Mouse (Mus musculus) ovary, postnatal 36 days (tissue): ENCODE data around the gene Gm11084.

Experiments used
- DNase-seq: peaks from one replicate; pipeline ENCODE4 v3.0.0; 2022; ENCODE audit warnings: low spot score, mixed read lengths

Gene Gm11084

DNA sequence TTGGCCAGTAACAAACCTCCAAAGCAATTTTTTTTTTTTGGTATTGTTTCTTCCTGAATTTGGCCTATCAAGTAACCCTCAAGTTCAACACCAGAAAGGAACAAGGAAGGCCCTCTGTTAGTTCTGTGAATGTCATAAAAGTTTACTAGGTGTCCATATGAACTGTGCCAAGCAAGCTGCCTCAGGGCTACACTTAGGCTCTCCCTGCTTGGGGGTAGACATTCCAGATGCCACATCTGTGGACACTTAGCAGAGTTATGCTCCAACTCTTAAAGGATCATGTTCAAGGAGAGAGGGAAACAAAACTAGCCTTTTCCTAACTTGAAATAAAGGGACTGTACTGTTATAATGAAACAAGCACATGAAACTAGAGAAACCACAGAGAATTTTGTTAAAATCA is 54.3 kb downstream of the Gm11084 start:
- no peak for DNase-seq

DNA sequence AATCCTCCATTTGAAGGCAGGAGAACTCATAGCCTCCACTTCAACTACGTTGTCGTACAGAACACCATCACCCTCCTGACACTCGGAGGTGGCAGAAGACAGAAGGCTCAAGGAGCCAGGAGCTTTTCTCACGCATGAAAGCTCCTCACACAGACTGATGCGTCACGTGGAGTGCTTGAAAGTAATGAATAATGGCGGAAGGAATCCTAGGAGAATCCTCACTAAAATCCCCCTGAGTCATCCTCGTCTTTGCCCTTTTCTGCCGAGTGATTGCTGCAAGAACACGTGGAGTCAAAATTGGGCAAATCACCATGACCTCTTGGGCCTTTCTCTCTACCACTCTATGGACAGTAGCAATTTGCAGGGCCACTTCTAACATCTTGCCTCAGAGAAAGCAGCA is 61.5 kb downstream of the Gm11084 start:
- DNase-seq, result no peak
